Mouse (Mus musculus): ENCODE data around the gene Gm20521. TPM values are rescaled to one million over a fixed set of nuclear protein-coding genes. Genes with fewer than 3 reads are reported as not detected.

Gm20521 gene
- 1 to 10 TPM in 3 of 4 experiments, under 1 TPM in 1; 0.99 to 9.0 (median 4.4) TPM for total RNA-seq (2022)

DNA sequence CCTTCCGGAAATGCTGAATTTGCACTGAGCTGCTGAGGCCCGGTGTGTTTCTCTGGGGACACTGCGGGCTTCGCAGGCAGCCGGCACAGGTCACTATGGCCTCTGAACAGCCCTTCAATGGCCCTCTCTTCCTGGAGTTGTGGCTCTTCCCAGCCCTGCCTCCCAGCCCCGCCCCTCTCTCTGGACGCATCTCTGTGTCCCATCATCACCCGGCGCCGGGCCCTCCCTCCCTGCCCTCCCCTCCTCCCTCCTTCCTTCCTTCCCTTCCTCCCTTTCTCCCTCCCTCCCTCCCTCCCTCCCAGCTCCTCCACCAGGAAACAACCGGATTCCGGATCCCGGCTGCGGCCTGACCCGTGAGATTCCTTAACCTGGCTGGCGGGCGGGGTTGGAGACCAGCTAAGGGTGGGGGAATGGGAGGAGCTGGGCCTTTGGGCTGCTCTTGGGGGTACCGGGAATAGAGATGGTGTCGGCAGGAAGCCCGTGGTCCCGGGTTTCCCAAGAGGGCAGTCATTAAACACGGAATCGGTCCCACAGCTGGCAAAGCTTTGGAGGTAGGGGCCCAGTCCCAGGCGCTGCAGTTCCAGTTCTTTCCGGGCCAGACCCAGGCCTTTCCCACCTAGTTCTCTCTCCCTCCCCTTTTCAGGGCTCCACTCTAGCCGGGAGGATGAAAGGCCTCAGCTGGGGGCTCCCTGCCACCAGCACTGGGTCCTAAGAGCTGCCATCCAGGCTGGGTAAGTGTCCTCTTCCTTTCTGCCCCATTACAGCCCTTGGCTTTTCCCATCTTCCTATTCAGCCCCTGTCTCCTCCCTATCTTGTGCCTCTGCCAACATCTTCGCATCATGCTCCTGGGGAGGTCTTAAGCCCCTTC lies at the start of gene Gm20521, which contains the start of gene Bcl2l2:
TSS of gene Gm20521 (plus strand) at position 288 of the 868 bp plus-strand sequence.
TSS of gene Bcl2l2 (plus strand) at position 224 of the 868 bp plus-strand sequence.
- DNase-seq: peak; percentile 76

DNA sequence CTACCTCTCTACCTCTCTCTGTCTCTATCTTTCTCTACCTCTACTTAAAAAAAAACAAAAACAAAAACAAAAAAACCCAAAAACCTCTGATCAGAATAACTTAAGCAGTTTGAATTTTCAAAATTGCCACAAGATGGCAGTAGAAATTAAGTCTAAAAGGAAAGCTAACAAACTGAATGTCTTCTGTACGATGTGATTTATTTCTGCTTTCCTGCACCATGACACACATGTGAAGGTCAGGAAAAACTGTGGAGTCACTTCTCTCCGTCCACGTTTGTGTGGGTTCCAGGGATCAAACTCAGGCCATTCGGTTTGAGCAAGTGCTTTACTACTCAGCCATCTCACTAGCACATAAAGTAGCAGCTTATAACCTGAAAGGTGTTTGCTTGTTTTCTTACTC lies 39.8 kb upstream of the Gm20521 start:
- peak; percentile 24 for DNase-seq

DNA sequence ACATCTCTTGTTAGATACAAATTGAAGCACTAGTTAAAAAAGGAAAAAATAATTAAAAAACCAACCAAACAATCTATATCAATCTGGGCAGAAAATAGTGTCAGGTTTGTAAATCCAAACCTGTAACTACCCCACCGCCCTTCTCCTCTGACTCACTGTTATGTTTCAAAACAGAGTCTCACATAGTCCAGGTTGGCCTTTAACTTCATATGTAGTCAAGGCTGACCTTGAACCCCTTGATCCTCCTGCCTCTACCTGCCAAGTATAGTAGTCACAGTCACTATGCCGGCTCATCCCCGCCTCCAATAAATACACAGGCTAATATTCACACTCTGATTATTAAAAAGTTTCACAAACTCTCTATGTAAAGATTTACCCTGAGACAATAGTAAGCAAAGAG lies 27.5 kb upstream of the Gm20521 start:
- no peak for DNase-seq

- no peak for DNase-seq
Measured at GRCm38 (mm10) chr14:54856703-54857102, 26.5 kb upstream of the Gm20521 start.

- no peak for DNase-seq
Measured at GRCm38 (mm10) chr14:54857891-54858290, 25.4 kb upstream of the Gm20521 start.

DNA sequence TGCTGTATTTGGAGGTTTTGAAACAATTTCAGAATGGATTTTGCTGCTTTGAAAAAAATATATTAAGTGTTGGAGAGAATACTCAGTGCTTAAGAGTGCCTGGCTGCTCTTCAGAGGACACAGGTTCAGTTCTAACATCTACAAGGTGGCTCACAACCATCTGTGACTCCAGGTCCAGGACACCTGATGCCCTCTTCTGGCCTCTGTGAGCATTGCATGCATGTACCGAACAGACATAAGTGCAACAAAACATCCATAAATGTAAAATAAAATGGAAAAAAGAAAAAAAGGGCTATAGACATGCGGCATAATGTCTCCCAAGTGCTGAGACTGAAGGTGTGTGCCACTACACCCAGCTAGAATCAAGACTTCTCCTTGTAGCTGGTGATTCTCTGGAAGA lies 22.7 kb upstream of the Gm20521 start:
- DNase-seq: no peak

GRCm38 (mm10) chr14:54863501-54864312 lies 19.5 kb upstream of the Gm20521 start:
- peak; percentile 90 for DNase-seq

DNA sequence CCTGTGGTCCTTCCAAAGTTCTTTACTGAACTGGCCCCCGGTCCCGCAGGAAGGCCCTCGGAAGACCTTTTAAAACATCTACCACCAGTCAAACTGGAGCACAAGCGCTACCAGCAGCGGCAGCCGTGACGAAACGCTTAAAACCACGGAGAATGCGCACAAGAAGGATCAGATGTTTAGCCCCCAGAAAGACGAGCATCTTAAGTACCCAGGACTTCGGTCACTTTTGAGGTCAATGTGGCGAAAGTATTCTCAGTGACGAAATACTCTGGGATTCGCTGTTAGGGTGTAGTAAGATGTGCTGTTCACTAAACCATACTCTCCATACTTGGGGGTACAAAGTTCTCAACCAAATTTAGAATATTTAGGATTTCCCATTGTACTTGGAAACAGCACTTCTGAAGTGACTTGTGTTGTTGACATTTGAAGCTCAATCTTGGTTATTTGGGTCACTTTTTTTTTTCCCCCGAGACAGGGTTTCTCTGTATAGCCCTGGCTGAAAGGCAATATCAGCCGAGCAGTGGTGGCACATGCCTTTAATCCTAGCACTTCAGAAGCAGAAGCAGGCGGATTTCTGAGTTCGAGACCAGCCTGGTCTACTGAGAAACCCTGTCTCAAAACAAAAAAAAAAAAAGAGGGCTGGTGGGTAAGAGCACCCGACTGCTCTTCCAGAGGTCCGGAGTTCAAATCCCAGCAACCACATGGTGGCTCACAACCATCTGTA lies 18.8 kb upstream of the Gm20521 start:
- DNase-seq: no peak

DNA sequence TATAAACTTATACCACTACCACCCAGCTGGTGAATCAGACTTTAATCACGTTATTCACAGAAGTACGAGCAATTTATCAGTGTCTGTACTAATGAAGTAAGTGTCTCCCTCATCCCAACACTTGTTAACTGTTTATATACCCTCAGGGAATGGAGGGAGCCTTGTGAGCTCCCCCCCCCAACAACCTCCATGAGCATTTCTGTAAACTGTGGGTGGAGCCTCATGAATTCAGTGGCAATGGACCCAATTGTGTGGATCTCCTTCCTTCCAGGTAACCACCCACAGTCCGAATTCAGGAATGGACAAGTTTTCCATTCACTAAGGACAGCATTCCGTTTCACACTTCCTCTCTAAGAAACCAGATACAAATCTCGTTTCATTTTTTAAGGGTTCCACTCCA lies 17.6 kb upstream of the Gm20521 start:
- DNase-seq: no peak

- DNase-seq: no peak
Measured at GRCm38 (mm10) chr14:54866268-54866667, 17.0 kb upstream of the Gm20521 start.

DNA sequence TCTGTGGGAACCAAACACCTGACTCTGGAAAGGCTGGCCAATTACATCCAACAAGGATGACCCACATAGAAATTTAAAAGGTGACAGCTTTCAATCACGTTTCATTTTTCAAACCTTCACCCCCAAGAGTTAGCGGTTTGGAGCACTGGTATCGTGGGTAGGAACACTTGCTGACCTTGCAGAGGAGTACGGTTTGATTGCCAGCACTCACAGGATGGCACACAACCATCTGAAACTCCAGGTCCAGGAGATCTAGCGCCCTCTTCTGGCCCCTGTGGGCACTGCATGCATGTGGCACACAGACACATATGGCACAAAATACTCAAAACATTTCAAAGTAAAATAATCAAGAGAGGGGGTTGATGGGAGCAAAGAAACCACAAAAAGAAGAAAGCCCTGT lies 16.3 kb upstream of the Gm20521 start:
- no peak for DNase-seq

- no peak for DNase-seq
Measured at GRCm38 (mm10) chr14:54868026-54868425, 15.2 kb upstream of the Gm20521 start.

DNA sequence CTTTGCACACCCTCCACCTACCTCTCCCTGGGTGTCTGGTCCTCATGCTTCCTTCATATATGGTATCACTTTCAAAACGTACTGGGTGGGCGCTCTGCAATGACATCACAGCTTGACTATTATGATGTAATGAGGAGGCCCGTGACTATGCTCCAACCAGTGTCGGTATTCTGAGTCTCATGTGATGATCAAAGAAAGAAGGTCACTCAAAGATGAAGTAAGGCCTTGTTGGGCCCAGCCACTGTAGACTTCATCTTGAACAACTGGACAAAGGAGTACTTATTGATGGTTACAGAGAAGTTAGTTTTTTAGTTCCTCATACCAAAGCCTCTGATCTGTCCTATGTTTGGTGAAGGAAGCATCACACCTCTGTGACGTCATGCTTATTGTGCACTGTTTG lies 12.4 kb upstream of the Gm20521 start, which contains the start of gene Homez:
TSS of gene Homez (minus strand) at position 101 of the 400 bp plus-strand sequence.
- no peak for DNase-seq

DNA sequence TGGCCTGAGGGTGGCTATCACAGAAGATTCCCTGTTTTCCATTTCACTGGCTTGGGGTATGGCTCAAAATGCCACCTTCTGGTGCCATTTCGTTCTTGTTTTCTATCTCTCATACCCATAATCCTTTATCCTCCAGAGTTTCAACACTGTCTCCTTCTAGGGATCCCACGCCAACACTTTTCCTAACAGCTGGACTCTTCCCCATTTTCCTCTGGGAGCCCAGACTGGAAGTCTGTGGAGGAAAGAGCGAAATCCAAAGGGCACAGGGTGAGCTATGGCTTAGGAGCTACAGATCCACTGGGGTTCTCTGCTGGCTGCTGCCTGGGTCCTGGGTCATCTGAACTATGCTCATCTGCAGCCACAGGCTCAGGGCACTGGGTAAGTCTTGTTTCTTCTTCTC lies 9.1 kb upstream of the Gm20521 start:
- DNase-seq: no peak

DNA sequence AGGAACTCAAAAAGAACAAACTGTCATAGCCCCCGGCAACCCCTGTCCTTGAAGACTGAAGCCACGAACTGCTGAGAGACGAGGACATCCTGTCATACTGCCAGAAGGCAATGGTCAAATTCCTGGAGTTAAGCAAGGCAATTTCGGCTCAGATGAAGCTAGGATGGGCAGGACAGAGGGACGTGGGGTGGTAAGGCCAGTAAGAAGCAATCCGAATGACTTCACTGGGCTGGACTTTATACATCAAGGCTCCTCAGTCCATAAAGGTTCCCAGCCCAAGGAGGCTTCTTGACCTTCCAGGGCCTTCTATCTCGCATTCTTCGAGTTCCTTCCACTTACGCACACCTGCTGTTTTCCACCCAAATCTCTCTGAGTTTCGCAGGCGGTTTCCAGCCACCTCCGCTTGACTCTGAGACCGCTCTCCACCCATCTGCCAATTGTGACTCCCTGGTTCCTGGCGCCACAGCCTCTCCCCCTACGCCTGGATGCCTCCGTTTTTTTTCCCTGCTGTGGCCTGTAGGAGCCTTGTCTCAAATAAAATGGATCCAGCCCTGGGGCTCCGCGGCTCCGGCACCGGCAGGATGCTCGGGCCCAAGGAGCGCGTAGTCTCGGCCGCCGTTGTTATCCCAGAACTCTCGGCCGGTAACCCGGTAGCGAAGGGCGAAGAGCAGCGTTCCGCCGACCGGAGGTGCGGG lies 7.2 kb upstream of the Gm20521 start:
- DNase-seq: no peak

GRCm38 (mm10) chr14:54876539-54877047 lies 6.6 kb upstream of the Gm20521 start:
- peak; percentile 90 for DNase-seq

- peak; percentile 64 for DNase-seq
Measured at GRCm38 (mm10) chr14:54877048-54877715, 6.1 kb upstream of the Gm20521 start, which contains the start of gene Ppp1r3e. Gene Ppp1r3e (minus strand): TSS chr14:54877550.

DNA sequence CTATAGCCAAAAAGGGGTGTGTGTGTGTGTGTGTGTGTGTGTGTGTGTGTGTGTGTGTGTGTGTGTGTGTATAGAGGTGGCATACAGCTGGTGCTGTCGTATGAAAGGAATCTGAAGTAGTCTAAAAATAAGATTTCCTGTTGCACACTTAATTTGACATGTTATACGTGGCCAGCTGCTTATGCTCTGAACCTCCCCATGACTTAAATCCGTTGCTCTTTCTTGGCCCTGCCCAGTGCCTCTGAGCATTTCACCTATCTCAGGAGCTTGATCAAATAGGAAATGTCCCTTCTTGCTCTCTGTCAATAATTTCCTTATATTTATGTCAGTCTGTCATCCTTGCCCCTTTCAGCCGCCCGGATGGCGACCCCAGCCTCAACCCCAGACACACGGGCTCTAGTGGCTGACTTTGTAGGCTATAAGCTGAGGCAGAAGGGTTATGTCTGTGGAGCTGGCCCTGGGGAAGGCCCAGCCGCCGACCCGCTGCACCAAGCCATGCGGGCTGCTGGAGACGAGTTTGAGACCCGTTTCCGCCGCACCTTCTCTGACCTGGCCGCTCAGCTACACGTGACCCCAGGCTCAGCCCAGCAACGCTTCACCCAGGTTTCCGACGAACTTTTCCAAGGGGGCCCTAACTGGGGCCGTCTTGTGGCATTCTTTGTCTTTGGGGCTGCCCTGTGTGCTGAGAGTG lies 926 bp downstream of the Gm20521 start:
- no peak for DNase-seq

DNA sequence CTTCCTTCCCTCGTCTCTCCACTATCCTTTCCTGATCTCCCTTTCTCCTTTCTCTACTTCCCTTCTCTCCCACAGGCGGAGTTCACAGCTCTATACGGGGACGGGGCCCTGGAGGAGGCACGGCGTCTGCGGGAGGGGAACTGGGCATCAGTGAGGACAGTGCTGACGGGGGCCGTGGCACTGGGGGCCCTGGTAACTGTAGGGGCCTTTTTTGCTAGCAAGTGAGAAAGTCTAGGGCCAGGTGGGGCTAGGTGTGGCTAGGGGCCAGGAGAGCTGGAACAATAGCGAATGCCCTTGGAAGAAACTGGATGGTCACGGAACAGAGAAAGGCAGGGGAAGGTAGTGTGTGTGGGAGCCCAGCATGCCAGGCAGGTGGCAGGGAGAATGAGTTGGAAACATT lies 2.1 kb downstream of the Gm20521 start:
- DNase-seq: no peak

GRCm38 (mm10) chr14:54892200-54892599 lies 9.0 kb downstream of the Gm20521 start, which contains the start of gene Pabpn1:
Gene Pabpn1 (plus strand): TSS chr14:54892500.
- no peak for DNase-seq
